Mouse (Mus musculus) ES-Bruce4 (cell line): ENCODE data around the gene Ctsa.

Experiments used
- CTCF ChIP-seq: IDR thresholded peaks from one replicate; pipeline ENCODE4 v1.8.1; 2011; ENCODE audit warnings: low read depth, low read length
- POLR2A ChIP-seq: IDR thresholded peaks from one replicate; pipeline ENCODE4 v1.8.1; 2011; ENCODE audit warnings: low read length; ENCODE audit not compliant: insufficient read depth

DNA sequence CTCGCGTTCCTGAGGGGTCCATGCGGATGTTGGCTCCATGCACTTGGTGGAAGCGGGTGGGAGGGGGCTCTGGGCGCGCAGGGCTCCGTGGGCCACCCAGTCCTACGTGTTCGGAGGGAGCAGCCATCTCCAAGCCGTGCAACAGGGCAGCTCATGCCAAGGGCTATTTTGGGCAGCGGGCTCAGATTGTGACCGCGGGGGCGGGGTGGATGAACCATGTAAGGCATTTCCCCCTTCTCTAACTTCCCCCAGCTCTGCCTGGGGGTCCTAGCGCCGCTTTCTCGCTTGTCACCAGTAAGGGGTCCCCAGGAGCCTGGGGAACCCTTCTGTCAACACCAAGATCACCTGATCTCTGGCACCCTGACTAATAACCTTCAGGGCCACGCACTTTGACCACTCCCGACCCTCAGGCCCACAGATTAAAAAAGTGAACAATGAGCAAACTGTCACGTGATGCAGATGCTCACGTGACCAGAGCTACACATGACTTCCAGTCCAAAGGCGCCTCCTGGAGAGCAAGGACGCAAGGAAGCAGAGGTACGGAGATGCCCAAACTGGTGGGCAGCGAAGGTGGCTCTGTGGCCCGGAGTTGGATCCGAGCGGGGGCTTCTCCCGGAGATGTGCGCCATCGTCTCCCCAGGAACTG, 764 bp downstream of the Ctsa start, which contains the start of gene Neurl2:
- TF ChIP-seq CTCF: no peak
- no peak for TF ChIP-seq POLR2A
